Mouse (Mus musculus) urinary bladder, postnatal 14 days (tissue): ENCODE data around the gene Gm266.

ENCODE experiments used
- DNase-seq: peaks from one replicate; pipeline ENCODE4 v3.0.0; 2021; ENCODE audit warnings: low spot score

Gm266 gene

DNA sequence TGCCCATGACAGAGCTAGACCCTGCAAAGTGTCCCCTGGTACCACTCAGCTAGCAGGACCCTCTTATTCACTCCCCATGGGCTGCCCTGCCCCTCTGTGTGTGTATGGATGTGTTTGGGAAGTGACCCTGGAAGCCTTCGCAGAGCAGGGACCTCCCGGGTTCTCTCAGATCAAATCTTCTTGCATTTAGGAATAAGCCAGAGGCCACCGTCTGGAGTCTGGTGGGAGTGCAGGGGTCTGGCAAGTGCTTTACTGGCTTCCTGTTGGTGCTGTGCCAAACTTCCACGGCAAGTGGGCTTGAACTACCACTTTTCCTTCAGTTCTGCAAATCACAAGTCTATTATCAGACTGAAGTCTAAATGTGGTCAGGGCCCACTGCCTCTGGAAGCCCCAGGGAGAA lies 31.6 kb downstream of the Gm266 start:
- DNase-seq: no peak

DNA sequence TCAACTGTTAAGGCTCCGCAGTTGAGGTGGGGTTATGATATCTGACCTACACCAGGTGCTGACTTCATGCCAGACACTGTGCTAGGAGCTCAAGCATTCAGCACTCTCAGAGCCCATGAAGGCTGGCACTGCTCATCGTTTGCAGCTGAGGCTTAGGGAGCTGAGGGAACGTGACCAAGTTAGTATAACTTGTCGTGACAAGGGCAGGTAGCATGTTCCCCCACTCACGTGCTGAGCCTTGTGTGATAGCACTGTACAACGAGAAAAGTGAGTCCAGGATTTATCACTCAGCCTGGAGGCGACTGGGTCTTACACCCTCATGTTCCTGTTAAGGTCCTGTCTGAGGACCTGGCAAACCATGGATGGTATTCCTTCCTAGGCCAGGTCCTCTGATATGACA lies 34.1 kb downstream of the Gm266 start:
- DNase-seq: no peak

DNA sequence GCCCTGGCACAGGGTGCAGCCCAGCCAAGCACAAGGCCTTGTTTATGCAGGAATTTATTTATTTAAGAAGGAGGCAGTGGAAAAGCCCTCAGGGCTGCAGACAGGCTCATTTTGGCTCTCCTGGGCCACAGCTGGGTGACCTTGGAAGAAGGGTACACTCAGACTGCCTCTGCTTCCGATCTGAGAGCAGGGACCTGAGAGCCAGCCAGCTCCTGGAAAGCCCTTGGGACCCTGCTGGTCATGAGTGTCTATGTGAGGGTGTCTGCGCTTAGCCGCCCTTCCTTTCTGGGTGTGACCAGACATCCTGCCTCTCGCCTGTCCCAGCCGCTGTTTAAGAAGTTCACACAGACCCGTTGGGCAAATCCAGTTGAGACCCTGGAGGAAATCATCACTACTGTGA lies 35.3 kb downstream of the Gm266 start:
- peak; percentile 7 for DNase-seq

DNA sequence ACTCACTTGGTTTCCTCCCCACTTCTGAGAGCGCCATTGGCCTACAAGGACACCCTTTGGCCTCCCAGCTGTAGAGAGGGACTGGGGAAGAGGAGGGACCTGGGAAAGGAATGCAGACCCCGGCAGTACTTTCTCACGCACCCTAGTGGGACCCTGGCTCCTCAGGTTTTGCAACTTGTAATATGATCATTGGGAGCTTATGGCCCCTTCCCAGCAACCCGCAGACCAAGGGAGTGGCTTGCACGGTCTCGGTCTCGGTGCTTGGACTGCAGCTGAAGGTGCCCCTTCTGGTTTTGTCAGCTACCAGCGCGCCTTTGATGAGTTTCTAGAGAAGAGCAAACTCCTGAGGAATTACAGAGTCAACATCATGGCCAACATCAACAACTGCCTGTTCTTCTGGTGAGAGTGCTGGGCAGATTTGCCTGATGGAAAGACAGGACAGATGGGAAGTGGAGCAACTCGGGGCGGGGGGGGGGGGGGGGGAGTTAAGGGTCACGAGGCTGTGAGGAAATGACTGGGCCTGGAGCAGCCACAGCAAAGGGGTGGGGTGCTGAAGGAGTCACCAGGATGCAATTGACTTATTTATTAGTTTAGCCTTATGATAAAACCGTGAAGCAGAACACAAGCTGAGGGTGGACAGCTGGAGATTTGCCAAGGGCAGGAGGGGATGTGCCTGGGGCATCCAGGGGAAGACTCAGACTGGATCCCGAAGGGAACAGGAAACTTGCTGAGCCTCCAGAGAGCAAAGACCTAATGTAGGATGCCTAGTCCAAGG lies 36.5 kb downstream of the Gm266 start:
- peak; percentile 68 for DNase-seq

DNA sequence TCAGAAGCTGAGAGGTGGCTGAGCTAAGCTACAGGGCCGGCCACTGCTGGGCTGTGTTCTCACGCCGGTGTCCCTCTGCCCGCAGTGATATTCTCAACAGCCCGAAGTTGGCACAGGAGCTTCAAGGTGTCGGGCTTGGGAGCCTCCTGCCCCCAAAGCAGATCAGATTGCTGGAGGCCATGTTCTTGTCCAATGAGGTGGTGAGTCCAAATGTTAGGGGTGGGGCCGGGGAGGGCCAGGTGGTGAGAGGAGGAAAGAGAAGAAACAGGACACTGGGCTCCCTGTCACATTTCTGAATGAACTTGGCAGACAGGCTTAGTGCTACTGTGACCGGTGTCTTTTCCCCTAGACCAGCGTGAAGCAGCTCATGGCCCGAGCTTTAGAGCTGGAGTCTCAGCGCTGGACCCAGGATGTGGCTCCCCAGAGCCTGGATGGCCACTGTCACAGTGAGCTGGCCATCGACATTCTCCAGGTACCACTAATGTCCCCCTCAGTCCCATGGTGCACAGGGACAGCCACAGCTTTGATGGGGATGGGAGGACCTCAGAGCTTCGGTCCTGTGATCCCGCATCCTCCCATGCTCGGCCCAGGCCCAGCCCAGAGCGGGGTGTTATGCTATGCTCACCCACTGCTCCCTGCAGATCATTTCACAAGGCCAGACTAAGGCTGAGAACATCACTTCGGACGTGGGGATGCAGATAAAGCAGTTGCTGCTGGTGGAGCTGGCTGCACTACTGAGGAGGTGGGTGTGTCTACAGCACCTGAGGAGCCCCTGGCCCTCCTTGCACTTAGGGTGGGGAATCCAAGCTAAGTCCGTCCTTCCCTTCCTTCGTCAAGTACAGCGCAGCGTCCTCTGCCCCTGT lies 37.5 kb downstream of the Gm266 start:
- DNase-seq: no peak

DNA sequence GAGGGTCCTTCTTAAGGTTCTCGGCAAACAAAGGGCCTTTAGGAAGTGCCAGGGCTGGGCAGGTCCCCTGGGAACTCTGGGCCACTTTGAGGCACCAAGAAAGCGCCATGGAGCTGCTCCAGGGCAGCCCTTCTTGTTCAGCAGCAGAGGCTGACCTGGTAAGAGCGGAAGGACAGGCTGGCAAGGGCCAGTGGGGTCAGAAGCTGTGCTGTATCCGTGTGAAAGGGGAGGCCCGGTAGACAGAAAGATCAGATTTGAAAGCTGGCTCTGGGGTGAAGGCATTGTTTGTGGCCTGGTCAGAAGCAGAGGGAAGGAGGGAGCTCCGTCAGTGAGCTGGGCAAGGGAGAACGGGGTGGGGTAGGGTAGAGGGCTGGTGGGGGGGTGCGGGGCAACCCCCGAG lies 38.3 kb downstream of the Gm266 start:
- peak; percentile 31 for DNase-seq

DNA sequence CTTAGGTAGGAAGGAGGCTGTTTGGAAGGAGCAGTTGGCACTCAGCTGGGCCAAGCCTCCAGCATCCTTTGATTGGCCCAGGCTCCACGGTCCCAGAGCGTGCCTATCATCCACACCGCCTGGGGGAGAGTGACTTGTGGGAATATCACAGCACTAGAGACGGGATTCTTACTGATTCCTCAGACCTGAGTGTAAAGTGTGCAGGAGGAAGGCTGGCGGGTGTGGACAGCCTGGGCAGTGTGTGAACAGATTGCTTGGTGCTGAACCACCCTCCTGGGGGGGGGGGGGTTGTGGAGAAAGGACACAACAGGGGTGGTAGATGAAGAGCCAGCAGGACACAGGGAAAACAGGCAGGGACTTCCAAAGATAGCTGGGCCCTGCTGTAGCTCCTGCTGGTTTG lies 38.9 kb downstream of the Gm266 start:
- DNase-seq: no peak

DNA sequence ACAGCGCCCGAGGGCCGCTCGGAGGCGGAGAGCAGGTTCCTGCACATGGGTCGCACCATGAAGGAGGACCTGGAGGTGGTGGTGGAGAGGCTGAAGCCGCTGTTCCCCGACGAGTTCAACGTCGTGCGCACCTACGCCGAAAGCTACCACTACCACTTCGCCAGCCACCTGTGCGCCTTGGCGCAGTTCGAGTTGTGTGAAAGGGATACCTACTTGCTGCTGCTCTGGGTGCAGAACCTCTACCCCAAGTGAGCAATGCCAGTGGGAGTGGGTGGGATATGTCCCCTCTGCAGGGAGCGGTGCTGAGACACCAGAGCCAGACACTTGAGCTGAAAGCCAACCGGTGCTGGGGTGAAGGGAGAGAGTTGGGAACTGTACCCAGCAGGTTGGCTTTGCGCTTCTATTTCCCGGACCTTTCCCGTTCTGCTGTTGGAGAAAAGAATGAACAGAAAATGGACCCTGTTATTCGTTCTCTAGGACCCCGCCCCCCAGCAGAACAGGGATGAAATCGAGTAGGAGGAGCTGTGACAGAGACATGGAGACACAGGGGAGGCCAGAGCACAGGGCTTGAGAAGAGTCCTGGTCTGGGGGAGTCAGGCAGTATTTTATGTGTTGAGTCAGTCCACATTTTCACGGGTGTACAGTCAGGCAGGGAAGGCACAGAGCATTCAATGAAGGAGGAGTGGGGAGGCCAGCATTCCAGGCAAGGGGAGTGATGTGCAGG lies 39.6 kb downstream of the Gm266 start:
- DNase-seq: no peak

DNA sequence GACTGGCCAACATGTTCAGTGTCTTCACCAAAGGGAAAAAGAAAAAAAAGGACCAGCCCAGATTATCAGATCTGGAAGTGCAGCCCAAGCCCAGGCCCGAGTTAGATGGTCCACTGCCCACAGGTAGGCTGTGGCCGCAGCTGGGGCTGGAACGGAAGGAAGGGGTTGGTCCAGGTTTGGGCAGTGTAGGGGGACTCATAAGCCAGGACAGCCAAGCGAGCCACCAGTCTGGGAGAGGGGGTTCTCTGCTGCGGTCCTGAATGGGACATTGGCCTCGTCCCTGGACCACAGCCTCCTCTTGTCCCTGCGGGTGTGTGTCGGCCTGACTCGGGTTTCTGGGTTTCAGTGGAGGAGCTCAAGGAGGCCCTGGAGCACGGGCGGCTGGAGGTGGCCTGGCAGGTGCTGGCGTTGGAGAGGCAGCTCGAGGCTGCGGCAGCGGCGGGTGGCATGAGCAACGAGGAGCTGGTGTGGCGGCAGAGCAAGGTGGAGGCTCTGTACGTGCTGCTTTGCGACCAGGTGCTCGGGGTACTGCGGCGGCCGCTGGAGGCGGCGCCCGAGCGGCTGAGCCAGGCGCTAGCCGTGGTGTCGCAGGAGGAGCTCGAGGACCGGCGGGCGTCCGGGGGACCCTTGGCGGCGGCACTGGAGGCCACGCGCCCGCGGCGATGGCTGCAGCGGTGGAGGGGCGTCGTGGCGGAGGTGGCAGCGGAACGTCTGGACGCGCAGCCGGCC lies 40.3 kb downstream of the Gm266 start:
- DNase-seq: no peak

DNA sequence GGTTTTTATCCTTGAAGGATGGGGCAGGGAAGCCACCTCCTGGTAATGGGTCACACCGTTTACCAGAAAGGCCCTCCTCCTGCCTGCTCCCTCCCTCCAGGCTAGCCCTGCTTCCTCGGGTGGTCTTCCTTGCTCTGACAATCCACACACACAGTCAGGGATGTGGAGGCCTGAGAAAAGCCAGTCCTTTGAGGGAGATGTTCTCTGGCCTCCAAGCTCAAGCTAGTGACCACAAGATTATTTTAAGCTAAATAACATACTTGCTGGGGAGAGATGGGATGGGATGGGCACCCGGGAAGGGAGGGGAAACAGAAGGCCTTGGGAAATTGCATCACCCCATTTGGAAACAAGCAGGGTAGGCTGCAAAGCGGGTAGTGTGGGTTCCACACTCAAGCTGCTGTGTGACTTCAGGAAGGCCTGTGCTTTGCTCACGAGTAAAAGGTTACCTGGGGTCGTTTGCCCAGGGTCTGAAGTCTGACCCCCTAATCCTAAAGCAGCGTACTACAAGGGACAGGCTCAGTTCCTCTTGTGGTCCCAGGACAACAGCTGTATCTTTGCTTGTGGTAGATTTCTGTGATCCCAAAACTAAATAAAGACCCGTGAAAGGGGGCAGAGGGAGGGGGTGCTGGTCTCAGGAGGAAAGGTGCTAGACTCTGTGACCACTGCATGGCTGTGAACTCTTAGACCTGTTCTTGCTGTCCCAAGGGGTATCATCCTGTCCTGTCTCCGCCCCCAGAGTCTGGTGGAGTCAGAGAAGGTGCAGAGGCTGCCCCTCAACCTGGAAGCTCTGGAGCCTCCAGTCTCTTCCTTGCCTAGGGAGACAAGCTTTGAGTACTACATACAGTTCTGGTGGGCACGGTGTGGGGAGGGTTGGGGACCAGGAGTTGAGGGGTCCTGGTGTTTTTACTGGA lies 41.4 kb downstream of the Gm266 start:
- peak; percentile 38 for DNase-seq

DNA sequence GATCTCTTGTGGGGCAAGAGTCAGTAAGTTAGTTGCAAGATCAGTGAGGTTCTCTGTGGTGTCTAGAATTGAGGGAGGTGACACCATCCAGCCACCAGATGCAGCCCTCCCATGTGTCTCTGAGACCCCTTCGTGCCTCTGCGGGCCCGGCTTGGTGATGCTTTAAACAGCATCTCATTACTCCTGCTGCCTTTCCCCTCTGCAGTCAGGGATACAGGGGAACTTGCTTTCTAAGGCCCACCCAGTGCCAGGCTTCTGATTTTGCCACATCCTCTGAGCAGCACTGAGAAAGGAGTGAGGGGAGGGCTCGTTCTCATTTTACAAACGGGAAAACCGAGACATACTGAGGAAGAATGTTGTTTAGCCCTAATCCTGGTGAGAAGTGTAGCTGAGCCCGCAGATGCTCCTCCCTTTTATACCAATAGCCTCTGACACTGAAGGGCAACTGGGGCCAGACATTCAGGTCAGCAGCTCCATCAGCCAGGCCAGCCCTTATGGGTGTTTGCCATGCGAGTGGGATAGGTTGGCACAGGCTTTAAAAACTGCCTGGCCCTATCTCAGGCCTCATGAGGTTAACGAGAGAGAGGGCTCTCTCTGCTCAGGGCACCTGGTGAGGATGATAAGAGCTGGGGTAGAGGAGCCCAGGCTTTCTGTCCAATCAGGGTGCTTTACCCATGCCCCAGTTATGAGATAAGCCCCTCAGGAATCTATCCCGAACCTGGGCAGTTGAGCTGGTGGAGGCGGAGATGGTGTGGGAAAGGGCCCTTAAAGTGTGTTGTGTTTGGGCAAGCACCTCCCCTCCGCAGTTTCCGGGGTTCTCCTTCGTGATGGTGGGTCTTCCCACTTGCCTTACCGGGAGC lies 42.4 kb downstream of the Gm266 start:
- DNase-seq: peak; percentile 32

DNA sequence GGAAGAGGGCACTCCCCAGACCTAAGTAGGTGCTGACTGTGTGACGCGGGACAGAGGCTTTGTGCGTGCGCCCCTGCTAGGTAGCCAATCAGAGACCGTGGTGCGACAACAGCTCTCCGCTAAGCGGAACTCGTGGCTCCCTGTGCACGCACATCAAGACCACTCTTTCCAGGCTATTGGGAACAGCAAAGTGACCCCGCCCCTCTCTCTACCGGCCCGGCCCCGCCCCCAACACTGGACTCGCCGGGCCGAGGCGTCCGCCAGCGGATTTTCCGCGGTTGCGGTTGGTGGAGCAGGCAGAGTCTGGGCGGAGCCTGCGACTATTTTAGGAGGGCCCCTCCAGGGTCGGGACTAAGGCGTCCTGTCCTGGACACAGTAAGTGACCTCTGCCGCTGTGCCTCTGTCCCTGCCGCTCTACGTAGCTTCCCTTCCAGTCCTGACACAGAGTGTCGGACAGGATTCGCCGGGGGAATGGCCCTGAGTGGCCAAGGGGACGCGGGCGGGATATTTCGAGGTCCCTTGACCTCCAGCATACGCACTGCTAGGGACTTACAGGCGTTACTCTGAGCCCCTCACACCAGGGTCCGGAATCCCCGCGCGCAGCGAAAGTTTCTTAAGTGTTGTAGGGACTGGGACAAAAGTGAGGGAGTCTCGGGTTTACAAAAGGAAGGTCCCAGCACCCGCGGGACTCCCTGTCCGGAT lies 43.2 kb downstream of the Gm266 start, which contains the start of gene Tnfaip2:
Gene Tnfaip2, plus strand, starts transcription at position 161 of the 702 bp plus-strand sequence.
- DNase-seq: peak; percentile 88

DNA sequence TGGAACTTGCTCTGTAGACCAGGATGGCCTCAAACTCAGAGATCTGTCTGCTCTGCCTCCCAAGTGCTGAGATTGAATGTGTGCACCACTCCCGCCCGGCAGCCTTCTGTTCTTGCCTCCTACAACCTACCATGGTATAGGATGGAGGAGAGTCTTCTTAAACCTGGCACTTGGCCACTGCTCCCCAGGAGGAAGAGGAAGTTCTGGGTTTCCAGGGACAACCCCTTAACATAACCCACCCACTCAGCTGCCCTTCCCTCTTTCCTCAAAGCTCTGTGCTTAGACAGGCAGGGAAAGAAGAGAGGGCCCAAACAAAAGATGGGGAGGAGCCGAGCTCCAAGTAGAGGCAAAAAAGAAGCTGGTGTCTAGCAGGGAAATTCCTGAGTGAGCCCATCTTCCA lies 44.1 kb downstream of the Gm266 start:
- DNase-seq: no peak

DNA sequence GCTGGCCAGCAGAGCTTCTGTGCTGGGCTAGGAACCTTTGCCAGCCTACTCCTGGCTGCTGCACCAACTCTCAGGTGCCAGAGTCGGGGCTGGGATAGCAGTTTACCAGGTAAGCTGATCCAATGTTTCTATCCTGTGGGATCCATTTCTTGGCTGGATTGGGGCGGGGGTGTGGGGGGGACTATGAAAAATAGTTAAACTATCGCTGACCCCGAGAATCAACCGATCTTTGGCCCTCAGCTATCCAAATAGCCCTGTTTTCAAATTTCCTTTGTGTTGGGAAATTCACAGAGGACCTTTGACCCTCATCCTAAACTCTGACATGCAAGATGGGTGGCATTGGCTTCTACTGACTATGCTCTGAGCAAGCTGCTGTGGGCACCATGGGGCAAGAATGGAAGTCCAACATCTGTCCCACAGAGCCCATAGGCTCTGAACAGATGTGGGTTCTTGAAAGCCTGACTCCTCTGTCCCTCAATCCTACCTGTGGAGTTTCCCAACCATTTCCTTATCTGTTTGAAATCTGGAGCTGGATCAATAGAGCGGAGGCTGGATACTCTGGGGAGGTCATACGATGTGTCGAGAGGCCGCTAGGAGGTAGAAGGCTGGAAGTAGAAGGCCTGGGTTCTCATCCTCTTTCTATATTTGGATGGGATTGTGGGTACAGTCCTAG lies 44.8 kb downstream of the Gm266 start:
- no peak for DNase-seq

DNA sequence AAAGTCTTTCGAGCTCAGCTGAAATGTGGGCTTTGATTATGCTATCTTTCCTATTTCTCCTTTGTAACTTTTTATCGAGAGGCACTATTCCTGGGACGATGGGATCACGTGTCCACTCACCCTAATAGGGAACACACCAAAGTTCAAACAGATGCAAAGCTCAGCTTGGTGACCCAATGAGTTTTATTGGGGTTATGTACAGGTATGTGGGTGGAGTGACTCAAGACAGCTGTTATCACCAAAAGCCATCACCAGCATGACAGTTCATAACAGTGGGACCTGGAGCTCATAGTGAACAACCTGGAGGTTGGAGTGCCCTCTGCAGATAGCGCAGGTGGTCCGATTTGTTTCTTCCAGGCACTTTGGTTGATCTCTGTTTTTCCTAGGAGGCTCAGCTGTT lies 46.8 kb downstream of the Gm266 start:
- DNase-seq: no peak

DNA sequence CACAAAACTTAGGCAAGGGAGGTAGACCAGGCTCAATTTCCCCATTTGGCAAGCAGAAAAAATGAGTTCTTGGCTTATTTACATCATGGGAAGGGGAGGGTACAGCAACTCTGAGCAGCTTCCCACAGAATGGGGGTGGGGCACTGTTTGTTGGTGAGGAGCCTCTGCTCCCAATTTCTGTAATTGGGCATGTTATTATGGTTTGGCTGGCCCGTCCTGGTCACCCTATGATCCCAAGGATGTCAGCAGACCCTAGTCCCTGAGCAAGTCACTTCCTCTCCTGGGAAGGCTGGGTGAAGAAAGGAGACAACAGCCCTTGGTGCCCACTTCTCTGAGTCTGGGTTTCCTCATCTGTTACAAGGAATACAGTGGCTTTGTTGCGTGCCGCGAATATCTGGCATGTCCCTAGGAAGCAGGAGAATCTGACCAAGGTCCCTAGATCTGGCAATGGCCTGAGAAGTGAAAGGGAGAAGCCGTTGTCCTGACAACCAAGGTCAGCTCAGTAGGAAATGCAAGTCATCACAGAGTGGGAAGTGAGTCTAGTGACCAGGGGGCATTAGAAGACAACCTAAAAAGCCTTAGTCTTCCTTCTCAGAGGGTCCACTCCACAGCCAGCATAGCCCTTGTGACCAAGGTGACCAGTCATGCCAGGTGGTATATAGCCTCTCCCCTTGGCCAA lies 48.3 kb downstream of the Gm266 start:
- no peak for DNase-seq

DNA sequence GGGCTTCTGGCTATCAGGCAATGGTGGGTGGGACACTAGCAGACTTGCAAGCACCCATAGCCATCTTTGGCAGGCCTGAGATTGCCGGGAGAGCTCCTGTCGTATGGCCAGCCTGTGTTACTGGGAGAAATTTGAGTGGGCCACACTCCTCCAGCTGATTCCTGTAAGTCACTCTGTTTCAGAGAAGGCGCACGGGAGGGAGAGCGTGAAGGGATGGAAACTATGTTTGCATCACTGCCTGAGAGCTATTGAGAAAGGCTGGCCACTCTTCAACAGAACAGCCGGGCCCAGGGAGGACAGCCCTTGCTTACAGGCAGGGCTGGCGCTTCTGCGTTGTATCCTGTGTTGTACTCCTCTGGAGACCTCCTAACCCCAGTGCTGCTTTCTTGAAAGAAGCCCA lies 49.0 kb downstream of the Gm266 start:
- peak; percentile 46 for DNase-seq

DNA sequence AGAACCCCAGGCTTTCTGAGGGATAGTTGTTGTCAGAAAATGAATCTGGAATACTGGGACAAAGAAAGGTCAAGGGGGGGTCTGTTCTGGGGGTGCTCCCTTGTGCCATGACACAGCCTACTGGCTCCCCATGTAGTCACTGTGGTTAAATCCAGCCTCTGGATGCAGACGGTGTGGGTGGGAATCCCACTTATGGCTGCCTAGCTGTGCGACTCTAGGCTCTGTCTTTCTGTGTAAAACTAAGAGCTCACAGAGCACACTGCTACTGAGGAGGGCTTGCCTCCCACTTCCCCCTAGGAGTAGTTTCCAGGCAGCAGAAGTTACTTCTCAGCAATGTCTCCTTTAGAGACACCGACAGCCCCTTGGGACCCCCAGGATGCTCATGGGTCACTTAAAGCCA lies 49.5 kb downstream of the Gm266 start:
- no peak for DNase-seq
